Mouse (Mus musculus): ENCODE results near the gene Tspan13. TPM values are rescaled to one million over a fixed set of nuclear protein-coding genes. Genes with fewer than 3 reads are reported as not detected.

Tspan13 gene
- polyA plus RNA-seq, 1 experiment: 20.6 TPM

GRCm38 (mm10) chr12:35966768-35967141, 75.5 kb downstream of the Tspan13 start:
- no peak overlapping the region for H3K4me3 ChIP-seq (ENCODE audit: insufficient read depth, low read depth, low read length)
- H3K4me1 ChIP-seq (ENCODE audit: control insufficient read depth, insufficient read depth, insufficient read length, low read length): no peaks in the 10 kb centered on the region
- no peak overlapping the region for H3K27ac ChIP-seq (replicated peaks; ENCODE audit: low read depth, low read length)

- H3K4me1 ChIP-seq (ENCODE audit: control insufficient read depth, insufficient read depth, insufficient read length, low read length): no peaks in the 10 kb centered on the region
- H3K27ac ChIP-seq (replicated peaks; ENCODE audit: low read depth, low read length): no peak overlapping the region
- no peak overlapping the region for H3K4me3 ChIP-seq (ENCODE audit: insufficient read depth, low read depth, low read length)
Observed at GRCm38 (mm10) chr12:35966098-35966767, 76.1 kb downstream of the Tspan13 start.

Other genes starting within 250 kb of the Tspan13 start
- gene Agr3, start 116.9 kb downstream of the Tspan13 start, polyA plus RNA-seq (2012; ENCODE audit: insufficient read depth, insufficient read length, missing spikeins): not detected in 2 replicates
- gene Agr2, start 49.6 kb downstream of the Tspan13 start, polyA plus RNA-seq (2012; ENCODE audit: insufficient read depth, insufficient read length, missing spikeins): not detected in 2 replicates
- gene Ankmy2, start 114.6 kb upstream of the Tspan13 start, polyA plus RNA-seq (2012; ENCODE audit: insufficient read depth, insufficient read length, missing spikeins): 16.4 and 16.6 TPM in 2 replicates
- 25.0 and 35.3 TPM in 2 replicates for gene Bzw2, start 115.6 kb upstream of the Tspan13 start, polyA plus RNA-seq (2012; ENCODE audit: insufficient read depth, insufficient read length, missing spikeins)
- gene Lrrc72, start 210.9 kb upstream of the Tspan13 start, polyA plus RNA-seq (2012; ENCODE audit: insufficient read depth, insufficient read length, missing spikeins): not detected in 2 replicates

Measured in brown adipose tissue, adult 24 weeks (tissue).